Mouse (Mus musculus): ENCODE measurements at regions not wholly inside any gene's neighbourhood (a gene's known extent, or its start where the extent isn't known, plus 50 kb on each side); places are given as distances from the start of the nearest gene placed in this dataset.

DNA sequence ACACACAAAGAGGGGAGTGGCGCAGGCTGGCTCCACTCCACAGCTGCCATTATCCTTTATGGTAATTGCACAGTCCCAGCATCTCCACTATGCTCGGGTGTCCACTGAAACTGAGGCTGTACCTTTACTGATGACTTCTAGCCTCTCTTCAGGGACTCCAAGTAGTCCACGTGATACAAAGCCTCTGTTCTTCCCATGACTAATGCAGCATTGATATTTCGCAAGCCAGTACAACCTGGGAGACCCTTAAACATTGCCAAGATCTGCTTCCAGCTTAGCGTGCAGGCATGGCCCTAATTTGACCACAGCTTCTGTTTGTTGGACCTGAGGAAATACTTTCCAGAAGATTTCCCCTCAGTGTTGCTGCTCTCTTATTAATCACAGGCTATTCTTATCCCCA, 215.8 kb downstream of the Galc start:
- DNase-seq (ENCODE audit: low read depth) = no peak

DNA sequence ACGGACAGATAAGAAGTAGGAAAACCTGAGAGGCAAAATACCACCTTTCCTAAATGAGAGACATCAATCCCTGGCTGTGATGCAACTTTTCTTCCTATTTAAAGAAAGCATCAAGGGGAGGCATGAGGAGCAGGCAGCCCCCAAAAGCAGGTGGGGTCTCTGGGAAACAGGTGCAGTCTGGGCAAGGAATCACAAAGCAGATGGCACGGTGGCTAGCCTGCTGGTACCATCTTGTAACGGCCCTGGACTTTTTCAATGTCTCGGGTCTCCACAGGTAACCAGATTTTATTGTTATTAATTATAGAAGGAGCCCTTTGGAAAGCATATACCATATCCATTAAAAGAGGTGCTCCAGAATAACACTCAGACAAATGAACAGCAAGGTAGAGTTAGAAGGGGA, 219.6 kb downstream of the Galc start:
- DNase-seq (ENCODE audit: low read depth) = no peak

DNA sequence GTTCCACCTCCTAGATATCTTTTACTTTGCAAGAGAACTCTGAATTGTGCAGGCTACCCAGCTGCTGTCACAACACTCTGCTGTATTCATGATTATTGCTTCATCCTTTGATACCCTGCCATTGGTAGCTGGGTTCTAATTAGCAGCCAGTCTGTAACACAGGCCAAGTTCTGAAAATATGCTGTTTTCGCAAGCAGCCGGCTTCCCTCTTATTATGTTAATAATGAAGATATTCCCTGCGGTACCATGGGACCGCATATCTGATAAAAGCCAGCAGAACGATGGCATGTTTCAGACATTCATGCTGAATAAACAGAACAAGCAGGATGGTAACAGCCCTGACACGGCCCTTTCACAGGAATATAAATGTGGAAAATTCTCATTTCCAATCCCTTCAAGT, 235.6 kb downstream of the Galc start:
- DNase-seq (ENCODE audit: low read depth) = no peak

DNA sequence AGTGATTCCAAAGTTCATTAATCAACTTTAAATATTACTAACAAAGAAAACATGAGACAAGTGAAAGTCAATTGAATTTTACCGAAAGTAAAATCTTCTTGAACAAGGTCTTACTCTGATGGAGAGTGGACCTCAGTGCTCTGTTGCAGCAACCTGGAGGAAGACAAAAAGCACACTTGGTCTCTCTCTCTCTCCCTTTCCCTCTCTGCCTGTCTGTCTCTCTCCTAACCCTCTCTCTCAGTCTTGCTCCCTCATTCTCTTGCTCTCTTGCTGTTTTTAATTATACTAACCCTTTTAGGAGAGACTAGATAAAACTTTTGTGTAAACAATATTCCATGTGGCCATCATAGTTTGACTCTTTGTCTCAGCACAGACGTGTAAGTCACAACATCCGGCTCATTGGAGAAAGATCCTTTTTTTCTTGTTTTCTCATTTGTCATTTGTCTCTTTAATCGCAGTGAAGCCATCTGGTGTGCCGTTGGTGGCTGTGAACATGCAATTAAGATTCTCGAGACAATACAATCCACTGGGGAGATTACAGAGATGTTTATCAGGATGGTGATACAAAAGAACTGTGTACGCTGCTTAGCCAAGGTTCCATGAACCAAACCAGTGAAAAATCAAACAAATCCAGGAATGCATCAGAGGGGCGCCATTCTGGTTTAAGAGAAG, 244.5 kb downstream of the Galc start:
- DNase-seq (ENCODE audit: low read depth) = no peak

DNA sequence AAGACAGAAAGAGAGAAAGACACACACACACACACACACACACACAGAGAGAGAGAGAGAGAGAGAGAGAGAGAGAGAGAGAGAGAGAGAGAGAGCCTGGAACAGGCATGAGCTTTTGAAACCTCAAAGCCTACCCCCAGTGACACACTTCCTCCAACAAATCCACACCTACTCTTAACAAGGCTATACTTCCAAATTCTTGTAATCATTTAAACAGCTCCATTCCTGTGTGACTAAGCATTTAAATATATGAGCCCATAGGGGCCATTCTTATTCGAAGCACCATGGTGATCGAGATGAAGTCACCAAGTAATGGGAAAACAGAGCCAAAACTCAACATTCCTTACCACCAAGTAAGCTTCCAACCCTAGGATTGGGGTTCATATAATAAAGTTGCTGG, 250.1 kb downstream of the Galc start:
- DNase-seq (ENCODE audit: low read depth) = no peak

DNA sequence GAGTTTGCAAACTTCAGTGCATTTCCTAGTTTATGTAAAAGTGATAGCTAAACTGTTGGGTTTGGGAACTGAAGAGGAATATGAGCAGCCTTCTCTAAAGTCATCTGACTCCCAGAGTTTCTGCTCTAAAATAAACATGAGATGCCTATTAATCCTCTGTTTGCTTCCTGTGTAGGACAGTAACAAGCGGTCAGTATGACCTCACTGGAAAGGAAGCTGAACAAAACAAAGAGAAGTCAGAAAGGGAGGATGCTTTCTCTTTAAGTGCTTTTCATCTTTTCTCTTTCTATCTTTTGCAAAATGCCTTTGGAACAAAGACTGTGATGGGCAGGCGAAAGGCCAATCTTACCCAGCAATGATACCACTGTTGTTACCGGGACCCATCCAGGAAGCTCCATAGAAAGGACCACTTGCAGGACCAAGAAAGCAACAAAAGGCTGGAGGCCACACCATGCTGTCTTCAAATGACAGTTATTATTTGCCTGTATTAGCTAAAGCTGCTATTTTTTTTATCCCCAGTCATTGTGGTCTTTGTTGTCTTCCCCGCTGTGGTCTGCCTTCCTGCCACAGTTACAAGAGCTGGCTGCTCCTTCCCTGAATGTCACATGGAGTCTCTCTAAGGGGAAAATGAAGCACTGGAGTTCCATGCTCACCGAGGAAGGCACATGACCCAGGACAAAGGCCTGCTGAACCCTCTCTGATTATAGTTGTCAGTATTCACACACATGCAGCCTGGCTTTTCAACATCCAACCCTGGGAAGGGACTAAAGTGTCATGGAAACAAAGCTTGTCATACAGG, 253.4 kb downstream of the Galc start:
- DNase-seq (ENCODE audit: low read depth) = no peak

DNA sequence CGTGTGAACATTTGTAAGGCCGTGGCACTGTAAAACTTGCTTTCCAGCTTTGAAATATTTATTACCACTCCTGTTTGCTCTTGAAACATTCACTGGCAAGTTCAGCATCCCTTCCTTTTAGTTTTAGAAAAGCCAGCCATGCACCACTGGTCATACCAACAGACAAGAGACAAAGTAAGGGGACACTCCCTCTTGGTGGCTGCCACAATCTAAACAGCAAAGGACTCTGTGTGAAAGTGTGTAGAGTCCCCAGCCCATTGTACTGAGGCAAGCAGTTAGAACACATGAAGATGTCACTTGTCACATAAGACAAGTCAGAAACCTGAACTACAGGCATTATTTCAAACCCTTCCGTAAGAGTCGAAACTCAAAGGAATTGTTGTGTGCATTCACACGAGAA, 257.0 kb downstream of the Galc start:
- DNase-seq (ENCODE audit: low read depth) = no peak

DNA sequence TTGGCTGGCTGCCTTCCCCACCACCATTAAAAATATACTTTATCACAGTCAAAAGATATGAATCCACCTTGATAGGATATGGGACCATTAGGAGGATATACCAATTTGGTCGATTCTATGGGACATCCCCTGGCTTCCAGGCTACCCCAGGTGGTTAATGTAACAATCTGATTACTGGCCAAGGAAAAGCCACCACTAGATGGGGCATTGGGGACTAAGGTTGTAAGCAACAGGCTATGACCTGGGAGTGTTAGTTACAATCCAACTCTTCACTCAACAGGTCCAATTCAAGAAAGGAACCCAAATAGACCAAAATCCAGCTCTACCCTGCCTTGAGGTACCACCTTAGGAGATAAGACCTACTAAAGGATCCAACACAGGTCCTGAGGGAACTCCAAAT, 264.4 kb downstream of the Galc start:
- no peak for DNase-seq (ENCODE audit: low read depth)

DNA sequence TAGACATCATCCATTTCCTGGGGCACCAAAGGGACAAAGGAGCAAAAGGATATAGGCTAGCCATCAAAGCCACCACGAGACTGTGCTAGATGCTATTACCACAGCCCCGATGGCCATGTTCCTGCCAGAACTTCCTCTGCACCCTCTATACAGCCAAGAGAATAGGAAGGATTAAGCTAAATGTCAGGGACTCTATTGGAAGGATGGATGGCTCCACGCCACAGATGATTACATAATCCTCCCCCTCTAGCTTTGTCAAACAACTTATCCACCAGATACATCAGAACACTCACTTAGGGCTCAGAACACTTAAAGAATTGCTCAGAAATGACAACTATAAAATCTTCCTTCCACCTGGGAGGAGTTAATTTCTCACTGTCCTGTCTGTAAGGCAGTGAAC, 265.3 kb downstream of the Galc start:
- no peak for DNase-seq (ENCODE audit: low read depth)

DNA sequence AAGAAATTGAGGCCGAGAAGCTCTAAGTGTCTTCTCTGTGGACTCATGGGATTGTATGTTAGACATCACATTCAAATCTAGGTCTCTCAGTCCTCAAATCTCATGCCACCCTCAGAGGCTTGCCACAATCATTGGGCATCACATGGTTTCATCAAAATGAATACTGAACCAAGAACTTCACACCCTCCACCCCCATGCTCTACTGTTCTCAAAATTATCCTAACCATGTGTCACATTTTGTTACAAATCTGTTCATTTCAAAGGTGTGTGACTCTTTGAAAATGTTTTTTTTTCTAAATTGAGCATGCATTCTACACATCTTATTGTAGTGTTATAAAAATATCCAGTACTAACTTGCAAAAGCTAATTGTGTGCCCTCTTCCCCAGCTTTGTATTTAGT, 275.9 kb downstream of the Galc start:
- DNase-seq (ENCODE audit: low read depth) = no peak

DNA sequence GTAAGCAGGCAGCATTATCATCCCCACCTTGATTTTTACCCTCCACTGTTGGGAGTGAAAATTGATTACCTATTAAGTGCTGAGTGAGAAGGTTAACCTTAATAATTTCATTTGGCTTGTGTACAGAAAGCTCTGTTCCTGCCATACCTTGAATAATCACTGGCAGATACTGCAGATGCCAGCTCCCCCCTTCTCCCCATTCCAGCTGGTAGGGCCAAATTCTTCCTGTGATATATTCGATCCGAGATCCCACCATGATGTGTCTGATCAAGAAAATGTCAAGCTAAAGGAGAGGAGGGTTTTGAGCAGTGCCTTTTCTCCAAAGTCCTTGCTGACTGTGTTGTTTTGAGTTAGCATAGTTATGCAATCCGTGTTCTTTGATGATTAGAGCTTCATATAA, 280.6 kb downstream of the Galc start:
- DNase-seq (ENCODE audit: low read depth) = no peak

DNA sequence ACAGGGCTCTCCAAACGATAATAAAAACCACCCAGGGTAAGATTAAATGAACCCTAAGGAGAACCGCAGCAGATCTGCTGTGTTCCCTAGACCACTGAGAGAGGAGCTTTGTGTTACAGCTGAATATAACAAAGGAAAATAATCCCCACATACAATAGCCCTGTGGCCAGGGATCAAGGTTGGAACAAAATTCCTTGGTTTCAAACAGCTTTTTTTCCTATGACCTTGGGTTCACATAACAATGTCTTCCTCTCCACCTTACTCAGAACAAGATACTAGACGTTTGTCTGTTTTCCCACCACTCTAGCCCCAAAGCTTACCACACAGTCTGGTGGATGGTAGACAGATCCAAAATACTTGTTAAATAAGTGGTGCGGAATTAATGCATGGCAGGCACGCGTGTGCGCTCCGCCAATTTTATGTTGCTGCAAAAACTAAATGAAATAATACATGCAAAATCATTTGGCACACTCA, 281.0 kb downstream of the Galc start:
- no peak for DNase-seq (ENCODE audit: low read depth)

DNA sequence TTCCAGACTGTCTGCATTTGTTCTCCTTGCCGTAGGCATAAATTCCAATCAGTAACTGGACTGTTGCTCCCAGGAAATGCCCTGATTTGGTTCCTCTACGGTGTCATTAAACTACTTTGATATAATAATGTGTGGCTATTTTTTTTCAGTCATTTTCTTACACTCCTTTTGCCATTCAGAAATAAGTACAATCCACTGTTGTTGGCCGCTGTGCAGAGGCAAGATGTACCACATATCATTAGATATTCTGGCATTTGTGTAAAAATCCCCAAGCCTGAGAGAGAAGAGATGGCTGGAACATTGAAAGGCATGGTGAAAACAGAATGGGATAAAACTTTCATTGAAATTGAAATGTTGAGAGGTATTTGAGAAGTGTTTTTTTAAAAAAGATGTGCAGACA, 281.6 kb downstream of the Galc start:
- no peak for DNase-seq (ENCODE audit: low read depth)

DNA sequence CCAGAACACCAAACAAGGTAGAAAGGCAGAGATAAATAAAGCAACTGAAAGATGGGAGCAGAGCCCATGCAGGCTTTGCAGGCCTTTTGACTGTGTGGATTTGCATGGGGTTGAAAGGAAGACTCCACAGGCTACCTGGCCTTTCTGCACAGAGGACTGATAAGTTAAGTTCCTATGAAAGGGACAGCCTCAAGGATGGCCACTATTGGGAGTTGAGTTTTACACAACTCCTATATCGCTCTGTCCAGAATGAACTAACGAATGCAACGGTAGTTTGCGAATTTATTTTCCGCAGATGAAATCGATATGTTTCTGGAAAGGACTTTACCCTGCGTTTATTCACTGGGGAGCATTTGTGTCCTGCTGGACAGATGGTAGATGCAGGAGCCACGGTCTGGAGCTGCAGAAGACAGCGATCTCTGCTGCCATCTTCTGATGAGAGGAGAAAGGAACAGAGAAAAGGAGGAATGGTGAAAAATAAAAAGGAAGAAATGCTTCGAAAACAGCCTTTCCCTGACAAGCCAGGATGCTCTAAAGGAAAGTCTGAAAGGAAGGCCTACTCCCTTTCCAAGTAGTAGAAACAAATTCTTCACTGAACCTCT, 285.2 kb downstream of the Galc start:
- DNase-seq (ENCODE audit: low read depth) = no peak

DNA sequence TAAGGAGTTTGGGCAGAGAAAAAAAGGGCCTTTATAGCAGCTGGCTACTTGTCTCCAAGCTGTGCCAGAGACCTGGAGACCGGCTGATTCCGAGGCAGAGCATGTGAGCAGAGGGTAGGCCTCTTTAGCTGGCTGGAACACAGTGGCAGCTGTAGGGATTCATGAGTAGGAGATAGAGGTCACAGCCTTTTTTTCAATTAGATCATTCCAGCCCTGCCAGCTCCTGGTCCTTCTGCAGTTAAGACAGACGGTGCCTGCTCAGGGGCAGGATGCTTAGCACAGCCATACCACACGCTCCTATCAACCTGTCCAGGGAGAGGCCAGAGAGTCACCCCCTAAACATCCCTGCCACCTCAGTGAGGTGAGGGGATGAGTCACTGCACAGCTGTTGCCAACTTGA, 302.1 kb downstream of the Galc start:
- DNase-seq (ENCODE audit: low read depth) = no peak

DNA sequence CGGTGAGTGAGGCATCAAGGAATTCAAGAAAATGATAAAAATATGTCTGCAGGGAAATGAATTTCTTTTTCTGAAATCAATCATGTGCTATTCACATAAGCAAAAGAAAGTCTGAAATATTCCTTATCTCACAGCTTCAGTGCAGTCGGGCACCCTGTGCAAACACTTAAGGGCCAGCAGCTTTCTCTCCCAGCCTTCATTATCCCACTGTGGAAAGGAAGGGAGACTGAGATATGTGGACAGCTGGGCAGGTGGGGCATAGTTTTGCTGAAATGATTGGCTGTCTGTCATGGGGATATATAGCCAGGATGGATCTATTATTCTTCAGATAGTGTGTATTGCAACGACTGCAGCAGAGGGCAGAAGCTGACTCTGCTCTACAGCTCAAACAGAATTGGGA, 305.9 kb downstream of the Galc start:
- no peak for DNase-seq (ENCODE audit: low read depth)

DNA sequence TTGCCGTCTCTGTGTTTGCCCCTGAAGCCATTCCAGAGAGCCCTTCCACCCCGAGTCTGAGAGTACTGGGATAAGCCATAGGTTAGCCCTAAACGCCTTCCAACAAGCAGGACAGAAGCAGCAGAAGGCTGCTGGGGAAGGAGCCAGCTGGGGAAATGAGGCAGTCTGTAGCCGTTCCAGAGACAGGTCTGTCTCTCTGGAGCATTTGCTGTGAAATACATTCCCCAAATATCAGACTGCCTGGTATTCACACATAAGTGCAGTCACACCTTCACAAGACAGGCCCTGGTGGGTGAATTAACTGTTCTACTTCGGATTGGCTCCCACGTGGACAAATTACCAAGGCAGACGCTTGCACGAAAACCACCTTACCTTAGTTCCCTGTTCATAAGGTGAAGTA, 307.1 kb downstream of the Galc start:
- DNase-seq (ENCODE audit: low read depth) = no peak

DNA sequence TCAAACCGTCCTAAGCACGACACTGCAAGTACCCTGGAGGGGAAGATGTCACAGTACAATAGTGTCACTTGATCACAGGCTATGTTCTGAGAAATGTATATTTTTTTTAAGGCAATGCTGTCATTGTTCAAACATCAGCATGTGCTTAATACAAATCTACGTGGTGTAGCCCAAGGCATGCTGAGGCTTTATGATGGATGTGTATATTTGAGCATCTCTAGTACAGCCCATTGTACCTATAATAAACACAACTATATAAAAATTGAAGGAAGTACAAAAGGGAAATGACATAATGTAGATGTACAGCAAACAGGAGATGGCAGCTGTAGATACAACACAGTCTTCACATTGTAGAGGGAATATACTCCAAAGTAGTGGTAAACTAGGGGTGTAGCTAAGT, 309.2 kb downstream of the Galc start:
- no peak for DNase-seq (ENCODE audit: low read depth)

DNA sequence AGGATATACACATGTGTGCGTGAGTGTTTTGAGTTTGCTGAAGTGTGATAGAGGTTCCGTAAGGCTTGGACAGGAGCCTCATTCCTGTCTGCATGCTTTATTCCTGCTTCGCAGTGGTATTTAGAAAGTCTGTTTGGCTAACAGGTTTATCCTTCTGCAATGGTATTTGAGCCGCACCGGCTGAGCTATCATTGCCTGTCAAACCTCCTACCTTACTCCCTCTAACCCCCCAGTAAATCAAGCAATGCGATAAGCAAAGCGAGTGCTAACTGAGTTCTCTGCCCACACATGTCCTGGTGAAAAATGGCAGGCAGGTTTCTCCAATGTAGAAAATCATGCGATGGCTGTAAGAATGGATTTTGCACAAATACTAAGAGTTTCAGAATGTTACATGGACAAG, 311.8 kb downstream of the Galc start:
- no peak for DNase-seq (ENCODE audit: low read depth)

DNA sequence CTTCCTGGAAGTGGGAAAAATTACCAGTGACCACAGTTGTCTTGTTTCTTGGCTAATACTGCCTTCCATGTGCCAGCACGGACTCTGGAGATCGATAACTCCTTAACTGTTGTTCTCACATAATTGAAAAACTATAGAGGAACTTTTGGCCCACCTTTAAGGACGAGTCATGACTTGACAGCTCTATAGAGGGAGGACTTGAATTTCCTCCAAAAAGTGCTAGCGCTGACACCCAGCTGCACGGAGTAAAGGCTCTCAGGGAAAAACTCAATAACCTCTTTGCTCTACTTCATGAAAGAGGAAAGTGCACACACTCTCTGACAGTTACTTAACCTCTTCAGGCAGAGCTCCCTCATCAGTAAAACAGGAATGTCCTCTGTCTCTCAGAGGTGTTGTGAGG, 320.9 kb downstream of the Galc start:
- DNase-seq (ENCODE audit: low read depth) = no peak

DNA sequence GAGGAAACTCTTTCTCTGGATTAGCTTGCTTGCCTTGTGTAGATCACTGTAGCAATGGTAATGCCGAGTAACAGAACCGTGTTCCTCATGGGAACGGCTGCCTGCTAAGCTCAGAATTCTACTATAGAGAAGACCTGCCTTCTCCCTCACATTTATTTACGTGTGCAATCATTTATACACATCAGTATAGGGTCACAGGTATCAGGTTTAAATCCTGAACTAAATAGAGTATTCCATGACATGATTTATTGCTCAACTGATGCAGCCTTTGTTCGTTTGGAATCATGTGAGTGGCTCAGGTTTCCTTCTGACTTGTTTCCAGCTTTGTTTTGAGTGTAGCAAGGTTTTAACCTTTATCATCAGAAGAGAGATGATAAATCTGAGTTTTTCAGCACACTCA, 329.4 kb downstream of the Galc start:
- DNase-seq (ENCODE audit: low read depth) = no peak

DNA sequence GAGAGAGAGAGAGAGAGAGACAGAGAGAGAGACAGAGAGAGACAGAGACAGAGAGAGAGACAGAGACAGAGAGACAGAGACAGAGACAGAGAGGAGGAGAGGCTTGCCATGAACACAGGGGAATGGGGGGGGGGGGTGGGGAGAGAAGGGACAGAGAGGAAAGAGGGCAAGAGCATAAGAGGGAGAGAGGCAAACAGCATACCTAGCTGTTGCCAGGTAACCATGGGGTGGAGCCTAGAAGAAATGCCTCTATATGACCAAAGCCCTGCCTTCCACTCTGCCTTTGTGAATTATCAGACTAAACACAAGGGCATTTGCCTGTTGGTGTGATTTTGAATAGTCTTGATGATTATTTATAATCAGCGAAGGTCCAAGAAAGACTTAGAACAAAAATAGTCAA, 332.2 kb downstream of the Galc start:
- no peak for DNase-seq (ENCODE audit: low read depth)

All from induced T-regulatory cell, adult 2 months (primary cell).